Mouse (Mus musculus) heart, postnatal 4 days (tissue): Measurements from ENCODE around the gene Fchsd2. TPM values are rescaled to one million over a fixed set of nuclear protein-coding genes. Genes with fewer than 3 reads are reported as not detected.
A peak's percentile ranks its signal among the peaks of the same experiment; 100 is the strongest.

Source experiments
- DNase-seq: peaks from one replicate; pipeline ENCODE4 v3.0.0; 2021
- total RNA-seq, 2 experiments: library from RNA; stranded (reverse); gene quantifications; 2 replicates each; pipeline ENCODE4 v1.2.3; 2021

Gene Fchsd2
- total RNA-seq, 2 experiments from 2014 or later: 20.4 to 22.1 TPM

- DNase-seq: no peak
Observed at GRCm38 (mm10) chr7:101210826-101211225, 118.2 kb downstream of the Fchsd2 start.

- no peak for DNase-seq
Observed at GRCm38 (mm10) chr7:101213515-101214263, 121.0 kb downstream of the Fchsd2 start.

- no peak for DNase-seq
Observed at GRCm38 (mm10) chr7:101216724-101217123, 124.1 kb downstream of the Fchsd2 start.

GRCm38 (mm10) chr7:101223501-101223900, 130.8 kb downstream of the Fchsd2 start:
- no peak for DNase-seq

GRCm38 (mm10) chr7:101229336-101229735, 136.7 kb downstream of the Fchsd2 start:
- DNase-seq: no peak

- DNase-seq: no peak
Observed at GRCm38 (mm10) chr7:101231458-101231857, 138.8 kb downstream of the Fchsd2 start.

GRCm38 (mm10) chr7:101232716-101233115, 140.1 kb downstream of the Fchsd2 start:
- DNase-seq: no peak

GRCm38 (mm10) chr7:101236712-101237473, 144.2 kb downstream of the Fchsd2 start:
- no peak for DNase-seq

GRCm38 (mm10) chr7:101248760-101249159, 156.1 kb downstream of the Fchsd2 start:
- DNase-seq: no peak

GRCm38 (mm10) chr7:101249173-101249572, 156.5 kb downstream of the Fchsd2 start:
- no peak for DNase-seq

- DNase-seq: no peak
Observed at GRCm38 (mm10) chr7:101253071-101253470, 160.4 kb downstream of the Fchsd2 start.

GRCm38 (mm10) chr7:101258482-101258881, 165.8 kb downstream of the Fchsd2 start:
- no peak for DNase-seq

- no peak for DNase-seq
Observed at GRCm38 (mm10) chr7:101261941-101262546, 169.4 kb downstream of the Fchsd2 start.

- DNase-seq: no peak
Observed at GRCm38 (mm10) chr7:101263511-101263910, 170.8 kb downstream of the Fchsd2 start.

GRCm38 (mm10) chr7:101267457-101268259, 175.0 kb downstream of the Fchsd2 start:
- DNase-seq: no peak

- no peak for DNase-seq
Observed at GRCm38 (mm10) chr7:101271602-101272001, 178.9 kb downstream of the Fchsd2 start.

- no peak for DNase-seq
Observed at GRCm38 (mm10) chr7:101272466-101273160, 179.9 kb downstream of the Fchsd2 start.

GRCm38 (mm10) chr7:101282721-101283120, 190.1 kb downstream of the Fchsd2 start:
- DNase-seq: no peak

- DNase-seq: no peak
Observed at GRCm38 (mm10) chr7:101284504-101284903, 191.8 kb downstream of the Fchsd2 start.

- no peak for DNase-seq
Observed at GRCm38 (mm10) chr7:101286891-101287290, 194.2 kb downstream of the Fchsd2 start.

GRCm38 (mm10) chr7:101287820-101288219, 195.2 kb downstream of the Fchsd2 start:
- no peak for DNase-seq

GRCm38 (mm10) chr7:101288436-101288835, 195.8 kb downstream of the Fchsd2 start:
- DNase-seq: peak; percentile 78
